Mouse (Mus musculus) erythroblast, adult 5-6 weeks (primary cell): Measurements from ENCODE around the gene Hs6st2. TPM values are rescaled to one million over a fixed set of nuclear protein-coding genes. Genes with fewer than 3 reads are reported as not detected.

Source experiments
- ATAC-seq: replicated peaks from 2 replicates; pipeline ENCODE4 v1.8.0; 2016; ENCODE audit warnings: moderate number of reproducible peaks, mild to moderate bottlenecking, moderate TSS enrichment, inconsistent platforms; ENCODE audit not compliant: poor library complexity, low FRiP score, severe bottlenecking
- total RNA-seq, 2 experiments: library from RNA; stranded (forward) in 1 of 2; stranded (reverse) in 1 of 2; fragments of 150-400 nt in 1 of 2; fragments of 200-764, 138-1000 nt in 1 of 2; gene quantifications; 2 replicates each; pipeline versions ENCODE4 v1.2.3 to v1.2.4; 2015 to 2017; ENCODE audit warnings: low replicate concordance in 2 of 2

Hs6st2 gene
- total RNA-seq, 2 experiments from 2014 or later = not detected

DNA sequence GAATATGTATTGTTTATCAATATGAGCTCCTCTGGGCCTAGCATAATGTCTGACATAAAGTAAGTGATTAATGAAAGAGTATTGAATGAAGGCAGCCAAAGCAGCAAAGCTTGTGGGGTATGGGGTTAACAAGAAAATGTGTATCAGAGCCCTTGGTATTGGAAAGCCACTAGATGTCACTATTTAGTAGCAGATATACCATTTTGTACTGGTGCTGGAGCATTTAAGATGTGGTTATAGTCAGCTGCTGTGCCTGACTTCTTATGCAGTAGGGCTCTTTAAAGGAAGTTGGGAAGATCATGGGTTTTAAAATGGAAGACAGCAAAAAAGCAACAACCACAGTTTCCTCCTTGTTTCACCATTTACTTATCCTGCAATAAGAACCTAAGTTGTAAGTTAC, 284.2 kb downstream of the Hs6st2 start:
- ATAC-seq = no peak

DNA sequence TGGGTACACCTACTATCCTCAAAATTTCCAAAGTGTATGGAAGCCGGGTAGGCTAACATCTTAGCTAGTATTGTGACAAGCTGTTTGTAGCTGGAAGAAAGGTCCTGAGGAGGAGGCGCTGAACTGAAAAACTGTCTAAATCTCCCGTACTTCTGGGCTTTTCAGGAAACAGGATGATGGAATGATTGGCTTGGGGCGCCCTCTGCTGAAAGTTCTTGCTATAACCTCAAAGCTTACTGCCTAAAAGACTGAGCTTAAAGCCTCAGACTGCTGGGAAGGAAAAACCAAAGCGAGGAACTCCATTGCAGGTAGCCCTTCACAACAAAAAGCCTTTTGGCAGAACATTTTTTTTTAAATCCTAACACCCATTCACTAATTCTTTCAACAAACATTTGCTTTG, 307.0 kb downstream of the Hs6st2 start:
- ATAC-seq = no peak

DNA sequence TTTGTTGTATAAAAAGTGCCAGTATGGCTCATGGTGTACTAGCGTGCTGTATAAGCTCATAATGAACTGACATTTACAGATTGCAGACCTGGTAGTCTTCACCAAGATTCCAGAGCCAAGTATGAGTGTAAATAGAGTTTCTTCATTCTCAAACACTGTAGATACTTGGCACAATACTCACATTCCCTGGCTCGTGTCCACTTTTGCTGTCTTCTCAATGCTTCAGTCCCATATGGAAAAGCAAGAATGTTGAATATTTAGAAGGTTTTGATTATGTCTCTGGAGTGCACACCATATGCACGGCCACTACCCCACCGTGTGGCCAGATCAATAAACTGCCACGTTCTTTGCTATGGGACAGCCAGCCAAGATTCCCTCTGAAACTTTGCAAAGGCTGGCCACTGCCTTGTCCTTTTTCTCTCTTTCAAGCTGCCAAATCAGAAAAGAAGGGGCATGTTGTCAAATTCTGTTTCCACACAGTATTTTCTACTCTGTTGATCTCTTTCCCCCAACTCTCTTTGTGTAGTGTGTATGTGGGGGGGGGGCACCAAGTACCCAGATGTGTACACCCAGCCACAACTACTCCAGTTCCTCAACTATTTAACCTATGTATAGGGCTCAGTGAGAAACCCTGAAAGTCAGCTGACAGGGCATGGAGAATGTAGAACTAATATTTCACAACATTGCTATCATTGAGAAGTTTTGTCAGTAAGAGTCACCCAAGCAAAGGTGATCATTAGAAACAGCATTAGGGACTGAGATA, 309.0 kb downstream of the Hs6st2 start:
- ATAC-seq = no peak

DNA sequence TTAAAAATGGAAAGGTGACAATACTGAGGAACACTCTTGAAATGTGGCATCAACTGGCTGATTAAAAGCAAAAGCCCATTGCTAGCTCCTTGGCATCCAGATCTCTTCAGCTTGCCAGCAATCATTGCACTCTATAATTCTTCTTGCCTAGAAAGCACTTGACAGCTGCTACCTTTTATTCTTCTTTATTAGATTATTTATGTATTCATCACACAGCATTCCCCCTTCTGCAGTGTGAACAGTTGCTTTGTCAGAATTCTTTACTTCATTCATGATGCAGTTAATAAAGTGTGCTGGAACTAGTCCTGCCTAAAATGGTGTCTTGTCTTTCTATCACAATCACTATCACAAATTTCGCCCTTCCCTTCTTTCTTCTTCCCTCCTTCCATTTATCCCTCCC, 332.0 kb downstream of the Hs6st2 start:
- no peak for ATAC-seq

DNA sequence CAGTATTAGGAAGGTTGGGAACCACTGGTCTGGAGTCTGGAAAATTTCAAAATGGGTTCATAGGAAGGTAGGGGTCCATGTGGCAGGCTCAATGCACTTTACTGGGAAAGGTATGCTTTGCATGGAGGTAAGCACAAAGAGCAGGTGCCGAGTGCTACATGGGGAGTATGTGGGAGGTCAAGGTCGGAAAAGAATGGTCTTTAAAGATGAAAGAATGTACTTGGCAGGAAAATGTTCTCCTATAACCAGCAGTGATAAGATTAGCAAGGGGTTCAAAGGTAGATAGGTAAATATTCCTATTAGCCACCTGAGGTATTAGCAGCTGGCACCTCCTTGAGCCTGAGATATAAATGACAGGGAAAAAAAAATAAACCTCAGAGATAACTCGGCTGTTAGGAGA, 338.1 kb downstream of the Hs6st2 start:
- no peak for ATAC-seq

Other genes starting within 250 kb of the Hs6st2 start
- gene Usp26, start 119.4 kb upstream of the Hs6st2 start, total RNA-seq (2015; ENCODE audit: low replicate concordance) = not detected in 2 replicates
- gene Usp26, start 119.4 kb upstream of the Hs6st2 start, total RNA-seq (2017; ENCODE audit: low replicate concordance) = 0.14 TPM in 1 of 2 replicates, not detected in the other